Mouse (Mus musculus): Measurements from ENCODE around the gene Tmpo.

The Tmpo gene

GRCm38 (mm10) chr10:91116958-91117357 lies 64.2 kb downstream of the Tmpo start:
- no peak for DNase-seq (ENCODE audit: low spot score in 2 of 2)

GRCm38 (mm10) chr10:91109841-91110240 lies 71.3 kb downstream of the Tmpo start:
- DNase-seq (ENCODE audit: low spot score in 2 of 2): no peak

GRCm38 (mm10) chr10:91105981-91106380 lies 75.1 kb downstream of the Tmpo start:
- no peak for DNase-seq (ENCODE audit: low spot score in 2 of 2)

- DNase-seq (ENCODE audit: low spot score in 2 of 2): no peak
These were observed 78.1 kb downstream of the Tmpo start for GRCm38 (mm10) chr10:91102799-91103590.

- DNase-seq (ENCODE audit: low spot score in 2 of 2): no peak
These were observed 79.2 kb downstream of the Tmpo start for GRCm38 (mm10) chr10:91101936-91102335.

- no peak for DNase-seq (ENCODE audit: low spot score in 2 of 2)
These were observed 81.0 kb downstream of the Tmpo start for GRCm38 (mm10) chr10:91100101-91100500.

- DNase-seq (ENCODE audit: low spot score in 2 of 2): no peak
These were observed 83.1 kb downstream of the Tmpo start for GRCm38 (mm10) chr10:91098056-91098455.

Data from cerebellum, postnatal 4 days (tissue).